Mouse (Mus musculus) fat pad, adult 2 months (tissue): Measurements from ENCODE around the gene Hist1h2ap.
"Not testable (repeated sequence)": the region's sequence is repeated elsewhere in the genome, so short reads cannot be mapped to it uniquely, and the experiment has no call there.

Experiments
- DNase-seq: peaks from one replicate; pipeline ENCODE4 v3.0.0-alpha.2; 2011; ENCODE audit warnings: low read depth, low spot score; ENCODE audit errors: extremely low read depth

Hist1h2ap gene

GRCm38 (mm10) chr13:21833461-21833860 is at the start of gene Hist1h2ap, which contains the start of gene Hist1h2br:
TSS of gene Hist1h2ap (minus strand) at chr13:21833507.
TSS of gene Hist1h2br (plus strand) at chr13:21833743.
- DNase-seq: not testable (repeated sequence)

- DNase-seq: no peak
Measured at GRCm38 (mm10) chr13:21882760-21883405, 49.6 kb upstream of the Hist1h2ap start.

GRCm38 (mm10) chr13:21881878-21882669 is 48.8 kb upstream of the Hist1h2ap start:
- DNase-seq: no peak

- no peak for DNase-seq
Measured at GRCm38 (mm10) chr13:21880735-21881134, 47.4 kb upstream of the Hist1h2ap start.

GRCm38 (mm10) chr13:21865503-21865902 is 32.2 kb upstream of the Hist1h2ap start:
- not testable (repeated sequence) for DNase-seq

GRCm38 (mm10) chr13:21861608-21862007 is 28.3 kb upstream of the Hist1h2ap start:
- no peak for DNase-seq

- DNase-seq: no peak
Measured at GRCm38 (mm10) chr13:21855698-21856162, 22.4 kb upstream of the Hist1h2ap start.

- no peak for DNase-seq
Measured at GRCm38 (mm10) chr13:21855146-21855545, 21.8 kb upstream of the Hist1h2ap start.

- DNase-seq: no peak
Measured at GRCm38 (mm10) chr13:21852215-21852945, 19.1 kb upstream of the Hist1h2ap start.

- DNase-seq: not testable (repeated sequence)
Measured at GRCm38 (mm10) chr13:21850696-21851095, 17.4 kb upstream of the Hist1h2ap start.

GRCm38 (mm10) chr13:21847883-21848282 is 14.6 kb upstream of the Hist1h2ap start:
- no peak for DNase-seq

- not testable (repeated sequence) for DNase-seq
Measured at GRCm38 (mm10) chr13:21846356-21846755, 13.0 kb upstream of the Hist1h2ap start.

GRCm38 (mm10) chr13:21840508-21840907 is 7.2 kb upstream of the Hist1h2ap start:
- not testable (repeated sequence) for DNase-seq

GRCm38 (mm10) chr13:21831418-21832394 is 1.6 kb downstream of the Hist1h2ap start, which contains the start of gene Hist1h4n:
TSS of gene Hist1h4n (minus strand) at chr13:21832196.
- DNase-seq: not testable (repeated sequence)

- DNase-seq: no peak
Measured at GRCm38 (mm10) chr13:21830344-21830743, 3.0 kb downstream of the Hist1h2ap start.

GRCm38 (mm10) chr13:21828511-21828910 is 4.8 kb downstream of the Hist1h2ap start:
- DNase-seq: no peak

- DNase-seq: not testable (repeated sequence)
Measured at GRCm38 (mm10) chr13:21820082-21820890, 13.0 kb downstream of the Hist1h2ap start.

GRCm38 (mm10) chr13:21812092-21812491 is 21.2 kb downstream of the Hist1h2ap start:
- DNase-seq: not testable (repeated sequence)

- not testable (repeated sequence) for DNase-seq
Measured at GRCm38 (mm10) chr13:21811539-21811938, 21.8 kb downstream of the Hist1h2ap start, which contains the start of gene Hist1h4m. TSS of gene Hist1h4m (plus strand) at chr13:21811746.
